8 mouse cellular contexts compared by ENCODE assay signal in the genomic region with DNA sequence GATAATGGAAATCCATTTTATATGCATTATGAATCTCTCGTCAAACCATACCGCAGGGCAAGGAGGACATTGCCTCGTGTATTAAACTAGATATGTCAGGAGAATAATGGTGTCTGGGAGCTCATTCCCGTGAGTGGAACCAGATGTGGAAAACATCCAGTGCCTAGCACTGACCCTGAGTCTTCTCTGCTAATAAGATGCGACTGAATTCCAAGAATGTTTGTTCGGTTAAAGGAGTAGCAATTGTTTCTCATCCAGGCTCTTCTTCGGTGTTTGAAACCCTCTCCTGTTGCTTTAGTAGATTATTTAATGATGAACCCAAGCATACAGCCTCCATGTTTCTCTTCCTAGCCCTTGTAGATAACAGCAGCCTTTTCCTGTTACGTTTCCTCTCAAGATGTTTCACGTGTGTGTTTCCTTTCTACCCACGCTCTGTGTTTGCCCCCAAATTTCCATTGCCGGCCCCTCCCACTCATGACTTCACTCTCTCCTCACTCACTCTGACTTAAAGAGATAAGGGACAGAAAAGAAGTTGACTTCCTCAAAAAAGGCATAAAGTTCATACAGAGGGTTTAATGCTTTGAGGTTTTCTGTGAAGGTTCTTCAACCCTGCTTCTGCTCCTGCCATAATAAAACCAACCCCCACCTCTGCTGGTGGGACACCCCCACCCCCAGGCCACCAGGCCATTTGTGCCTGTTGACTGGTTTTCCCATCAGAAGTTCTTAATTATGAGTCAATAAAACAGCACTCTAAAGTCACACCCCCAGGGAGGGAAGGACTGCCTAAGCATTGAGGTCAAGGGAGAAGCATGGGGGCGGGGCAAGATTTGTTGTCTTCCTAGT.
DNase-seq lines count a peak whose midpoint lies in the region; ATAC-seq lines count a peak whose summit lies in the region.

No protein-coding gene starts in this region.

- H3K9me3 ChIP-seq in intestine, embryonic 14.5 days (ENCODE audit: control insufficient read depth, low read length): no peaks in the 10 kb centered on the region
- no peaks in the 10 kb centered on the region for H3K9me3 ChIP-seq in intestine, embryonic 15.5 days

- no peak overlapping the region for H3K4me3 ChIP-seq in intestine, embryonic 14.5 days (ENCODE audit: low read depth, low read length)
- no peak overlapping the region for H3K4me3 ChIP-seq in intestine, embryonic 15.5 days (replicated peaks)

- WGBS in intestine, embryonic 14.5 days: 31% methylated on average over 12 of the region's 12 CpGs
- WGBS in intestine, embryonic 15.5 days: 37% methylated on average over 12 of the region's 12 CpGs

- H3K36me3 ChIP-seq in intestine, embryonic 14.5 days (ENCODE audit: control insufficient read depth, insufficient read depth, low read length): no peaks in the 10 kb centered on the region
- no peaks in the 10 kb centered on the region for H3K36me3 ChIP-seq in intestine, embryonic 15.5 days

- DNase-seq in intestine, embryonic 14.5 days (ENCODE audit: low spot score): no peak
- peak; percentile 65 for DNase-seq in kidney, postnatal 14 days
- no peak for DNase-seq in urinary bladder, postnatal 25 days (ENCODE audit: low spot score)
- DNase-seq in cerebellum, adult 11-12 months: no peak
- DNase-seq in adrenal gland, postnatal 25 days: no peak

- 0 out of 2 replicates have a peak, but pooled peaks have one; percentile 53 for ATAC-seq in intestine, embryonic 14.5 days (replicated peaks; ENCODE audit: low FRiP score, low TSS enrichment, low read depth)
- ATAC-seq in intestine, embryonic 15.5 days: no peak
- peak; percentile 88 for ATAC-seq in granulocyte monocyte progenitor cell, adult 5-6 weeks (replicated peaks; ENCODE audit: poor library complexity, severe bottlenecking)
- ATAC-seq in megakaryocyte-erythroid progenitor cell, adult 5-6 weeks (replicated peaks; ENCODE audit: low FRiP score, low TSS enrichment, poor library complexity, severe bottlenecking): peak; percentile 75

- H3K4me1 ChIP-seq in intestine, embryonic 14.5 days (replicated peaks; ENCODE audit: control insufficient read depth, insufficient read depth, low read length): peaks cover 8% of the 10 kb centered on the region; the same call in 1 of the 2 replicates
- H3K4me1 ChIP-seq in intestine, embryonic 15.5 days (replicated peaks): peaks cover 9% of the 10 kb centered on the region; the same call in 1 of the 2 replicates

- 0 out of 2 replicates have a peak overlapping the region, but pooled peaks have one; percentile 1 for H3K4me2 ChIP-seq in intestine, embryonic 14.5 days (ENCODE audit: low read length)
- H3K4me2 ChIP-seq in intestine, embryonic 15.5 days (replicated peaks): no peak overlapping the region

- H3K9ac ChIP-seq in intestine, embryonic 14.5 days (ENCODE audit: low read length): no peak overlapping the region
- no peak overlapping the region for H3K9ac ChIP-seq in intestine, embryonic 15.5 days

- no peaks in the 10 kb centered on the region for H3K27me3 ChIP-seq in intestine, embryonic 14.5 days (replicated peaks; ENCODE audit: control insufficient read depth, insufficient read depth, low read length)
- no peaks in the 10 kb centered on the region for H3K27me3 ChIP-seq in intestine, embryonic 15.5 days (replicated peaks)

- H3K27ac ChIP-seq in intestine, embryonic 14.5 days (ENCODE audit: low read depth): peak overlapping the region; percentile 5; the same call in 1 of the 2 replicates
- H3K27ac ChIP-seq in intestine, embryonic 15.5 days: no peak overlapping the region
